Mouse (Mus musculus) heart, adult 2 months (tissue): ENCODE data around the gene Hpgd. TPM values are rescaled to one million over a fixed set of nuclear protein-coding genes. Genes with fewer than 3 reads are reported as not detected.

Experiments used
- DNase-seq, 2 experiments: peaks; one replicate each; pipeline ENCODE4 v3.0.0; 2021
- H3K27ac ChIP-seq: fragments of 200-600 bp; 2 replicates; pipeline ENCODE4 v1.8.1; 2022
- H3K27me3 ChIP-seq: fragments of 200-500 bp; 2 replicates; pipeline ENCODE4 v1.6.1; 2012; ENCODE audit warnings: mild to moderate bottlenecking, low read length, inconsistent platforms, mixed read lengths; ENCODE audit not compliant: control insufficient read depth, insufficient read depth
- H3K36me3 ChIP-seq: fragments of 200-500 bp; 2 replicates; pipeline ENCODE4 v1.6.1; 2012; ENCODE audit warnings: low read length, inconsistent platforms; ENCODE audit not compliant: control insufficient read depth, insufficient read depth
- H3K4me1 ChIP-seq: fragments of 200-500 bp; 2 replicates; pipeline ENCODE4 v1.6.1; 2011; ENCODE audit warnings: low read length; ENCODE audit not compliant: control insufficient read depth, insufficient read depth
- H3K4me3 ChIP-seq: fragments of 200-600 bp; 2 replicates; pipeline ENCODE4 v1.8.1; 2022
- H3K79me2 ChIP-seq: fragments of 200-500 bp; replicated peaks from 2 replicates; pipeline ENCODE4 v1.6.1; 2012; ENCODE audit warnings: mild to moderate bottlenecking, inconsistent platforms, low read length, moderate library complexity, mixed read lengths; ENCODE audit not compliant: control insufficient read depth, insufficient read depth
- H3K9ac ChIP-seq: fragments of 200-500 bp; 2 replicates; pipeline ENCODE4 v1.6.1; 2012; ENCODE audit warnings: low read depth, mild to moderate bottlenecking, control low read depth, inconsistent platforms, low read length, mixed read lengths
- CTCF ChIP-seq: fragments of 200-600 bp; IDR thresholded peaks from 2 replicates; pipeline ENCODE4 v1.8.1; 2022; ENCODE audit warnings: antibody characterized with exemption, mild to moderate bottlenecking, moderate library complexity
- EP300 ChIP-seq: fragments of 200-500 bp; IDR thresholded peaks from 2 replicates; pipeline ENCODE4 v1.6.1; 2011; ENCODE audit warnings: low read depth, low read length, control low read depth; ENCODE audit not compliant: insufficient read depth
- POLR2A ChIP-seq: fragments of 200-500 bp; IDR thresholded peaks from 2 replicates; pipeline ENCODE4 v1.6.1; 2011; ENCODE audit warnings: mild to moderate bottlenecking, low read depth, low read length, control low read depth; ENCODE audit not compliant: insufficient read depth
- WGBS: fragments of 180-500 bp; shearing (Covaris S2); methylation state at CpG from one replicate; pipeline ENCODE4 v1.1.7; 2018; 5-methylcytosine and 5-hydroxymethylcytosine counted together
- intact Hi-C: fragments of 180-260 bp; cut with DNase I; formaldehyde crosslinking; loops from one replicate; pipeline ENCODE4 v1.15.1; 2025
- polyA plus RNA-seq: library from polyadenylated mRNA; depleted of rRNA; stranded (reverse); fragments of >200 nt; gene quantifications from 2 replicates; pipeline ENCODE4 v1.2.3, GENCODE M21; 2012
- total RNA-seq, 2 experiments: library from RNA; stranded (reverse); gene quantifications; 2 replicates each; pipeline ENCODE4 v1.2.3; 2021

Gene Hpgd
- total and polyA plus RNA-seq, 3 experiments = 5.2 to 6.9 (median 6.5) TPM

GRCm38 (mm10) chr8:56275316-56275715, 19.1 kb upstream of the Hpgd start:
- H3K36me3 ChIP-seq = no peaks in the 10 kb centered on the region
- no peak for DNase-seq
- H3K4me3 ChIP-seq = no peak overlapping the region
- intact Hi-C loops = no loop called here
- no peaks in the 10 kb centered on the region for H3K79me2 ChIP-seq
- H3K27me3 ChIP-seq = no peaks in the 10 kb centered on the region
- TF ChIP-seq EP300 (no peak), CTCF (no peak), POLR2A (no peak)
- no peaks in the 10 kb centered on the region for H3K4me1 ChIP-seq
- H3K9ac ChIP-seq = no peak overlapping the region
- no peak overlapping the region for H3K27ac ChIP-seq

DNA sequence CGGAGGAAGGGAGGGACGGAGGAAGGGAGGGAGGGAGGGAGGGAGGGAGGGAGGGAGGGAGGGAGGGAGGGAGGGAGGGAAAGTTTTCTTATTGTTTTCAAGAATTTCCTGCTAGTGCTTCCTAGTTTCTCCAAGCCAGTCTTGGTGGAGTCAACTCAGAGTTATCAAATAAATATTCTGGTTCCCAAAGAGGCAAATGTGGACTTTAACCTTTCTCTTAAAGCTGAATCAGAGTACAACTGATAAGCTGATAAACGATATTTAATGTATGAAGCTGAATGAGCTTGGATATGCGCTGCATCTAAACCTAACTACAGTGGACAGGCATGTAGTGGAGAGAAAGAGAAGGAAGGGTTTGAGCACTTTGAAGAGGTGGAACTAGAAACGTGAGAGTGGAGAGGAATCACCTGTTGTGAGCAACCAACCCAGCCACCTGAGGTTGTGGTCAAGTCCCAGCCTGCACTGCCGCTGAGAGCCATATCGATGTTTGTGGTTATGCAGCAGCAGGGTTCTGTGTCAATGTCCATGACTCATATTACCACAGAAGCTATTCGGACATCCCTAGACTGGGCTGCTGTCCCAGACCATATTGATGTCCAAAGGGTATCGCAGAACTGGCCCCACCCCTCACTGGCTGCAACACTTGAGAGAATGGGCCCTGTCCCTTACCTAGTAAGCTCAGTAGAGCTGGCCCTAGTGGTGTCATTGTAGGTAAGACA, 16.4 kb upstream of the Hpgd start:
- WGBS = 73% methylated on average over 7 of the region's 9 CpGs
- Histone ChIP-seq H3K4me3 (no peak overlapping the region), H3K79me2 (no peaks in the 10 kb centered on the region), H3K9ac (no peak overlapping the region), H3K36me3 (no peaks in the 10 kb centered on the region), H3K27me3 (no peaks in the 10 kb centered on the region), H3K27ac (no peak overlapping the region), H3K4me1 (no peaks in the 10 kb centered on the region)
- intact Hi-C loops = no loop called here
- peak; percentile 37 to 46 for DNase-seq
- no peak for TF ChIP-seq POLR2A
- TF ChIP-seq EP300 = no peak
- TF ChIP-seq CTCF = no peak

GRCm38 (mm10) chr8:56278545-56279063, 15.8 kb upstream of the Hpgd start:
- Histone ChIP-seq H3K4me3 (no peak overlapping the region), H3K9ac (no peak overlapping the region), H3K4me1 (no peaks in the 10 kb centered on the region), H3K36me3 (no peaks in the 10 kb centered on the region), H3K27me3 (no peaks in the 10 kb centered on the region), H3K79me2 (no peaks in the 10 kb centered on the region), H3K27ac (no peak overlapping the region)
- DNase-seq = no peak
- no peak for TF ChIP-seq POLR2A
- no peak for TF ChIP-seq EP300
- TF ChIP-seq CTCF = no peak
- WGBS = 55% methylated on average over 2 of the region's 2 CpGs
- intact Hi-C loops = no loop called here

DNA sequence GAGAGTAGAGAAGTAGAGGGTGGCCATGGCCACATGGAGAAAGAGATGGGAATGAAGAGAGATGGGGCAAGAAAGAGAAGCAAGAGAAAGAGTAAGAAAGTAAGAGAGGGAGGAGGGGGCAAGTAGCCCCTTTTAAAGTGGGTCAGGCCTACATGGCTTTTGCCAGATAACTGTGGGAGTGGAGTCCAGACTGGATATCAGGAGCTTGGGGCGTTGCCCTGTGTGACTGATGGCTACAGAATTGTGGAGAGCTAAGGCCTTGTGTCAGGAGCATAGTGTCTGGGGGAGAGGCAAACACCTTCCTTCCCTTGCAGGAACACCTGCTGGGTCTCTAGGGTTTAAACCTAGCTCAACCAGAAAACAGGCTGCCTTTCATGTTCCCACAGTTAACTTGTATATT, 10.4 kb upstream of the Hpgd start:
- Histone ChIP-seq H3K4me3 (no peak overlapping the region), H3K79me2 (no peaks in the 10 kb centered on the region), H3K27ac (peak overlapping the region; percentile 6; the same call in 1 of the 2 replicates), H3K9ac (no peak overlapping the region), H3K4me1 (no peaks in the 10 kb centered on the region; the same call in 1 of the 2 replicates), H3K27me3 (no peaks in the 10 kb centered on the region), H3K36me3 (no peaks in the 10 kb centered on the region)
- TF ChIP-seq CTCF (no peak), POLR2A (no peak), EP300 (no peak)
- intact Hi-C loops = no loop called here
- DNase-seq = no peak
- WGBS = 62% methylated on average over 1 of the region's 1 CpGs

DNA sequence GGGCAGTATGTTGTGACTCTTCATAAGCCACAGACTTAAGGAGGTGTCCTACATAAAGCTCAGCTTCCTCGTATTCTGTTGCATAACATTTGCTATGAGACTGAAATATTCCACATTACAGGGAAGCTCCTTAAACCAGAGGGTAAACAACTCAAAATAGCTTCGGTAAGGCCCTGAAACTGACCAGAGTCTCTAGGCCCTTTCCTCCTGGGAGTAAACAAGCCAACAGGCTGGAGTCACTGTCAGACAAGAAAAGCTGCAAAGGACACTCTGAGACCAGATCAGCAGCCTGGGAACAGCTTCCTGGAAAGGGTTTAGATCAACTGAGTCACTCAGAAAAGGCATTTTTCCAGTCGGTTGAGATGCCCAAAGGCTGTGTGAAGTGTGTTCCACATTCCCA, 9.4 kb upstream of the Hpgd start:
- H3K4me3 ChIP-seq = no peak overlapping the region
- TF ChIP-seq POLR2A (no peak), EP300 (no peak), CTCF (no peak)
- no peaks in the 10 kb centered on the region for H3K36me3 ChIP-seq
- H3K4me1 ChIP-seq = no peaks in the 10 kb centered on the region; the same call in 1 of the 2 replicates
- peak overlapping the region; percentile 7 for H3K27ac ChIP-seq
- no peak overlapping the region for H3K9ac ChIP-seq
- no peaks in the 10 kb centered on the region for H3K27me3 ChIP-seq
- intact Hi-C loops = no loop called here
- DNase-seq = peak in 1 of 2 experiments; percentile 38
- H3K79me2 ChIP-seq = no peaks in the 10 kb centered on the region
- WGBS = 28% methylated on average over 3 of the region's 3 CpGs

DNA sequence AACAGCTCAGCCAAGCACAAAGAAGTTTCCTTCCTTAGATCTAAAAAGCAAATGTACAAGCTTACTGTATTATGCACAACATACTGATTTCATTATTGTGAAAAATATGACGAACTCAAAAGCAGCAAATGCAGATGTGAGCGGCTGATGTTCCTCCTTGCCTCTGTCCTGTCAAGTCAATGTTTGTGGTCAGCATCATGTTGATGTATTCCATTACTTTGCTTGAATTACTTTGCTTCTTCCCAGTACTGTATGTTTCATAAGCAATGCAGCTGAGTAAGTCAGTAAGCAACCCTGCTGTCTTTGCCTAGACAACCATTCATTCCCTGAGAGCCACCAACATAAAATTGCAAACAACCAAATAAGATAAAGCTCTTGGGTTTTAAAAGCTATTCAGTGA, 7.7 kb upstream of the Hpgd start:
- no peak for DNase-seq
- Histone ChIP-seq H3K9ac (no peak overlapping the region), H3K27me3 (no peaks in the 10 kb centered on the region), H3K36me3 (no peaks in the 10 kb centered on the region), H3K79me2 (no peaks in the 10 kb centered on the region), H3K4me1 (no peaks in the 10 kb centered on the region; the same call in 1 of the 2 replicates), H3K4me3 (no peak overlapping the region), H3K27ac (no peak overlapping the region)
- whole genome bisulfite sequencing = 86% methylated on average over 2 of the region's 2 CpGs
- TF ChIP-seq CTCF = no peak
- no peak for TF ChIP-seq EP300
- no peak for TF ChIP-seq POLR2A
- intact Hi-C loops = no loop called here
